Mouse (Mus musculus) testis, adult 2 months (tissue): Measurements from ENCODE around the gene Chrm3.

Source experiments
- CTCF ChIP-seq: fragments of 200-500 bp; IDR thresholded peaks from 2 replicates; pipeline ENCODE4 v1.5.1; 2012; ENCODE audit warnings: low read depth, mild to moderate bottlenecking, inconsistent platforms, low read length, moderate library complexity; ENCODE audit not compliant: control insufficient read depth, insufficient read depth, insufficient replicate concordance
- POLR2A ChIP-seq: fragments of 200-500 bp; IDR thresholded peaks from 2 replicates; pipeline ENCODE4 v1.6.1; 2012; ENCODE audit warnings: low read depth, mild to moderate bottlenecking, inconsistent platforms, low read length, moderate library complexity; ENCODE audit not compliant: control insufficient read depth

DNA sequence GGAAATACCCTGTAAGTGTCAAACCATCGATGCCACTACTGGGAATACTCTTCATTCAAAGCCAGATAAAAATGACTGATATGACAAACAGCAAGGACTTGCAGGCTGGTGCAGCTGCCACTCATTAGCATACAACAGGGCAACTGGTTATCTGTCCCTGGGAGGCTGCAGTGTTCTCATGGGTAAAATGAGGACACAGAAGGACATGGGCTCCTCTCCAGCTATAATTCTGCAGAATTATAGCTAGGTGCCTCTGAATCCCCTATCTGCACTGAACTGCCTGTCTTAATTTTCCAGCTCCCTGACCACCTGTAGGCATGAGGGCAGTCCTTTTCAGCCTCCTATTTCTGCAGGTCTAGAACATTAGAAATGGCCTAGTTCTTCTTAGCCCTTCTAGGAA lies 463.4 kb downstream of the Chrm3 start:
- TF ChIP-seq CTCF, result no peak
- no peak for TF ChIP-seq POLR2A
